Mouse (Mus musculus) liver, adult 2 months (tissue): ENCODE measurements around the gene Angptl7. TPM values are rescaled to one million over a fixed set of nuclear protein-coding genes. Genes with fewer than 3 reads are reported as not detected.

Experiments
- DNase-seq: peaks from one replicate; pipeline ENCODE4 v3.0.0-alpha.2; 2011; ENCODE audit warnings: low read depth, low spot score; ENCODE audit errors: extremely low read depth
- H3K27ac ChIP-seq: fragments of 200-500 bp; replicated peaks from 2 replicates; pipeline ENCODE4 v1.5.1; 2012; ENCODE audit warnings: low read depth, mild to moderate bottlenecking, control low read depth, inconsistent platforms, low read length; ENCODE audit not compliant: insufficient read depth
- H3K27me3 ChIP-seq: fragments of 200-500 bp; 2 replicates; pipeline ENCODE4 v1.6.1; 2012; ENCODE audit warnings: mild to moderate bottlenecking, moderate library complexity, low read length, inconsistent platforms; ENCODE audit not compliant: control insufficient read depth, insufficient read depth
- H3K36me3 ChIP-seq: fragments of 200-500 bp; 2 replicates; pipeline ENCODE4 v1.6.1; 2012; ENCODE audit warnings: low read length, inconsistent platforms; ENCODE audit not compliant: control insufficient read depth, insufficient read depth
- H3K4me1 ChIP-seq: fragments of 200-500 bp; 2 replicates; pipeline ENCODE4 v1.6.1; 2011; ENCODE audit warnings: low read length; ENCODE audit not compliant: control insufficient read depth, insufficient read depth
- H3K4me3 ChIP-seq: fragments of 200-500 bp; 2 replicates; pipeline ENCODE4 v1.5.1; 2011; ENCODE audit warnings: low read depth, mild to moderate bottlenecking, control low read depth, low read length, moderate library complexity; ENCODE audit not compliant: insufficient read depth
- H3K79me2 ChIP-seq: fragments of 200-500 bp; 2 replicates; pipeline ENCODE4 v1.6.1; 2012; ENCODE audit warnings: inconsistent platforms, mild to moderate bottlenecking, low read length, moderate library complexity; ENCODE audit not compliant: control insufficient read depth, insufficient read depth
- H3K9ac ChIP-seq: fragments of 200-500 bp; 2 replicates; pipeline ENCODE4 v1.6.1; 2012; ENCODE audit warnings: low read depth, mild to moderate bottlenecking, control low read depth, inconsistent platforms, low read length
- CTCF ChIP-seq: fragments of 200-500 bp; IDR thresholded peaks from 2 replicates; pipeline ENCODE4 v1.5.1; 2011; ENCODE audit warnings: low read depth, low read length, control low read depth
- POLR2A ChIP-seq: fragments of 200-500 bp; IDR thresholded peaks from 2 replicates; pipeline ENCODE4 v1.6.1; 2011; ENCODE audit warnings: low read length, control low read depth; ENCODE audit not compliant: insufficient read depth; ENCODE audit errors: extremely low read depth
- WGBS: fragments of 180-500 bp; shearing (Covaris S2); methylation state at CpG from one replicate; pipeline ENCODE4 v1.1.7; 2018; 5-methylcytosine and 5-hydroxymethylcytosine counted together
- polyA plus RNA-seq: library from polyadenylated mRNA; depleted of rRNA; stranded (reverse); fragments of >200 nt; gene quantifications from 2 replicates; pipeline ENCODE4 v1.2.3, GENCODE M21; 2012
- total RNA-seq: library from RNA; depleted of rRNA; stranded (reverse); fragments of >200 nt; gene quantifications from 2 replicates; pipeline ENCODE4 v1.2.3, GENCODE M21; 2014

Gene Angptl7
- total and polyA plus RNA-seq, 2 experiments, result 0.37 to 0.51 TPM

DNA sequence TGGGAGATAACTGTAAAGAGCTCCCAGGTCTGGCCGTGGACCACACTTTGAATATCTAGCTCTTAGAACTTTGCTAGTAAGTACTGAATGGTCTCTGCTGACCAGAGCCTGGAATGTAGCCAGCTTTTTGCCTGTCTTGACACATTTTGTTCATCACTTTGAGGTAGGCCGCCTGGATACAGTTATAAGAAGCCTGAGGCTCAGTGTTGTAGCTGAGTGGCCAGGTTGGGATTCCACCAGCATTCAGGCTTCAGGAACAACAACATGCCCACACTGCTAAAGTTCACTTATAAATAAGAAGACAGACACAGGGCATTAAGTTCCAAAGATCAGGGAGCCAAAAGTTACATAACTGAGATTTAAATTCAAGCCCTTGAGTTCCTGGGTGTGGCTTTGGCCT is 12.4 kb downstream of the Angptl7 start:
- 81% methylated on average over 2 of the region's 2 CpGs for WGBS
- Histone ChIP-seq H3K27ac (no peak overlapping the region), H3K27me3 (no peaks in the 10 kb centered on the region), H3K36me3 (peaks cover 74% of the 10 kb centered on the region), H3K4me3 (no peak overlapping the region), H3K79me2 (no peaks in the 10 kb centered on the region), H3K4me1 (no peaks in the 10 kb centered on the region), H3K9ac (no peak overlapping the region)
- TF ChIP-seq POLR2A (no peak), CTCF (no peak)
- no peak for DNase-seq

- 97% methylated on average over 12 of the region's 12 CpGs for WGBS
- Histone ChIP-seq H3K4me1 (no peaks in the 10 kb centered on the region), H3K27me3 (no peaks in the 10 kb centered on the region), H3K36me3 (peaks cover 82% of the 10 kb centered on the region), H3K9ac (no peak overlapping the region), H3K27ac (no peak overlapping the region), H3K4me3 (no peak overlapping the region), H3K79me2 (no peaks in the 10 kb centered on the region)
- no peak for TF ChIP-seq CTCF
- no peak for TF ChIP-seq POLR2A
- no peak for DNase-seq
Measured at GRCm38 (mm10) chr4:148484511-148484910, 15.7 kb downstream of the Angptl7 start.

DNA sequence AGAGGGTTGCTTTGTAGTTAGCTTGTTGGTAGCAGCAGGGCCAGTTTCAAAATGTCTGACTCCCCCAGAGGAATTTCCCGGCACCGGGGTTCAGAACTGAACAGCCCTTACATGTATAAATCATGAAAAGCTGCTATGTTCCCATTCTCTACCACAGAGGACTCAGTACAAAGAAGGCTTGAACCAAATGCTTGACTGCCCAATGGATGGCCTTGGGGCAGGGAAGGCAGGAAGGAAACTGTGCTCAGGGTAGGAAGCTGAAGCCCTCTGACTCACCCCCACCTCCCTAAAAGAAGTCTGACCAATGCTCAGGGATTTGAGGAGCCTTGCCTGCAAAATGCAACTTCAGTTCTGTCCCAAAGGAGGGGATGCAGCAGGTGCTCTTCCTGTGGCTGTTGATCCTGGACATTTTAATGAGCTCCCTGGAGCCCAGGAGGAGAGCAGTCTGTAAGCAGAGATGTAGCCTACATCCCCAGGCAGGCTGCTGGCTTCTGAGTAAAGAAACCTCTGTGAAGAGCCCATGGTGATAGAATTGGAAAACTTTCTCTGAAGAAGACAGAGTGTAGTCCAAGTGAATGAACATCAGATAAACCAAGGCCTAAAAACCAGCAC is 18.6 kb downstream of the Angptl7 start:
- Histone ChIP-seq H3K4me1 (no peaks in the 10 kb centered on the region), H3K79me2 (no peaks in the 10 kb centered on the region), H3K9ac (no peak overlapping the region), H3K4me3 (no peak overlapping the region), H3K27me3 (no peaks in the 10 kb centered on the region), H3K36me3 (peaks cover 71% of the 10 kb centered on the region), H3K27ac (no peak overlapping the region)
- no peak for DNase-seq
- TF ChIP-seq CTCF (no peak), POLR2A (no peak)
- 81% methylated on average over 2 of the region's 2 CpGs for WGBS

- Histone ChIP-seq H3K79me2 (no peaks in the 10 kb centered on the region), H3K27ac (no peak overlapping the region), H3K27me3 (no peaks in the 10 kb centered on the region), H3K4me1 (no peaks in the 10 kb centered on the region), H3K4me3 (no peak overlapping the region), H3K9ac (no peak overlapping the region), H3K36me3 (peaks cover 66% of the 10 kb centered on the region)
- WGBS, result 98% methylated on average over 2 of the region's 2 CpGs
- no peak for DNase-seq
- TF ChIP-seq CTCF, result no peak
- TF ChIP-seq POLR2A, result no peak
Measured at GRCm38 (mm10) chr4:148480245-148480644, 20.0 kb downstream of the Angptl7 start.

DNA sequence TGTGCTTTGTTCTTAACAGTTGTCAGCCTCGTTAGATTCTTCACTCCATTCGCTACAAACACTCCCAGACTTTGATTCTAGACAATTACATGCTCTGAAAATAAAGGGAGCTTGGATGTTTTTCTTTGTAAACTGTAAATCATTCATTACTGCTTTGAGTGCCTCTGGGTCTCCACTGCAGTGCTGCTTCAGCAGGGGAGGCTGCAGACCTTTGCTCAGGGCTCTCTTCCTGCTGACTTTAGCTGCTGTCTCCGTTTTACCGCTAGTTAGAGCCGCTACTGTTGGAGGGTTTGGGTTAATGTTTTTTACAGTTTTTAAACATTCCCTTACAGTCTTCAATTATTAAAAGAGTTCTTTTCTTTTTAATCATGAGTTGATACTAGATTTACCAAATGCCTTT is 26.8 kb downstream of the Angptl7 start:
- H3K4me1 ChIP-seq, result peaks cover 6% of the 10 kb centered on the region
- no peaks in the 10 kb centered on the region for H3K79me2 ChIP-seq
- WGBS, result 59% methylated on average over 5 of the region's 5 CpGs
- H3K27me3 ChIP-seq, result no peaks in the 10 kb centered on the region
- H3K9ac ChIP-seq, result no peak overlapping the region
- peaks cover 60% of the 10 kb centered on the region for H3K36me3 ChIP-seq
- no peak for TF ChIP-seq CTCF
- TF ChIP-seq POLR2A, result no peak
- peak overlapping the region; percentile 64 for H3K27ac ChIP-seq
- no peak overlapping the region for H3K4me3 ChIP-seq
- DNase-seq, result peak; percentile 29

- Histone ChIP-seq H3K36me3 (peaks cover 64% of the 10 kb centered on the region), H3K27me3 (no peaks in the 10 kb centered on the region), H3K79me2 (no peaks in the 10 kb centered on the region), H3K27ac (peak overlapping the region; percentile 64), H3K4me1 (peaks cover 6% of the 10 kb centered on the region), H3K9ac (no peak overlapping the region), H3K4me3 (no peak overlapping the region)
- TF ChIP-seq CTCF (no peak), POLR2A (no peak)
- WGBS, result 52% methylated on average over 8 of the region's 8 CpGs
- peak; percentile 82 for DNase-seq
Measured at GRCm38 (mm10) chr4:148472436-148473174, 27.7 kb downstream of the Angptl7 start.
